Mouse (Mus musculus) brain, embryonic 18.5 days (tissue): Measurements from ENCODE around the gene Ubxn6.

Experiments
- DNase-seq: peaks from one replicate; pipeline ENCODE4 v3.0.0-alpha.2; 2012; ENCODE audit warnings: low read depth, low spot score

Gene Ubxn6

GRCm38 (mm10) chr17:56024931-56025330 lies 49.9 kb downstream of the Ubxn6 start:
- DNase-seq, result no peak

GRCm38 (mm10) chr17:56024476-56024875 lies 50.4 kb downstream of the Ubxn6 start:
- DNase-seq, result no peak

GRCm38 (mm10) chr17:56023386-56023785 lies 51.4 kb downstream of the Ubxn6 start:
- no peak for DNase-seq

- no peak for DNase-seq
Observed at GRCm38 (mm10) chr17:56022989-56023290, 51.9 kb downstream of the Ubxn6 start.

GRCm38 (mm10) chr17:56022131-56022988 lies 52.5 kb downstream of the Ubxn6 start:
- no peak for DNase-seq

DNA sequence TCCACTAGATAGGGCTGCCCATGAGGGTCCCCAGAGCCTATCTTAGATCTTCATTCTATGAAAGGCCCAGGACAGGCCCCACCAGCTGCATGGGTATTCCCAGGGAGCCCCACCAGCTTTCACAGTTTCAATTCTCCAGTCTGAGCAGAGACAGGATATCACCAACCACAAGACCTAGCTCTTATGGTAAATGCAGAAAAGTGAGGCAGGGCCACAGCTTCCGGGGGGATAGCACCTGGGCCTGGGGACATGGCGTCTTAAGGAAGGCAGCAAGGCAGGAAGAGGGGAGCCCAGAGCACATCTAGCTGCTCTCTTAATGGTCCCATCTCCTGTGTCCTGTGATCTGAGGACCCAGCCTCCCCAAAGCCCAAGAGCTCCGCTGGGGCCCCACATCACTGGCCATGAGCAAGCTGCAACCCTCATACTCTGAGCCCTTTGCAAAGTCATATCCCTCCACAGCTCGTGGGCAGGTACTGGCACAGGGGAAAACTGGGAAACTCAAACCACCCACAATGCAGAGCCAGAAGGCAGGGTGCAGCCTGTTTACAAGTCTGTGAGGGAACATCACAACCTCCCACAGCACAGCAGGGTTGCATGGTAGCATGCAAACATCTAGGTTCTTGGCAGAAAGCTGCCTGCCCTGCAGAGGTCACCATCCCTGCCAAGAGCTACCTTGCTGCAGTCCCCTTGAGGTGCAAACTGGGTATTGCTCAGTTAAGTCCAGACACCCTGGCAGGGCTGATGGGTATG lies 53.5 kb downstream of the Ubxn6 start:
- DNase-seq, result no peak

- no peak for DNase-seq
Observed at GRCm38 (mm10) chr17:56020400-56021084, 54.3 kb downstream of the Ubxn6 start.

DNA sequence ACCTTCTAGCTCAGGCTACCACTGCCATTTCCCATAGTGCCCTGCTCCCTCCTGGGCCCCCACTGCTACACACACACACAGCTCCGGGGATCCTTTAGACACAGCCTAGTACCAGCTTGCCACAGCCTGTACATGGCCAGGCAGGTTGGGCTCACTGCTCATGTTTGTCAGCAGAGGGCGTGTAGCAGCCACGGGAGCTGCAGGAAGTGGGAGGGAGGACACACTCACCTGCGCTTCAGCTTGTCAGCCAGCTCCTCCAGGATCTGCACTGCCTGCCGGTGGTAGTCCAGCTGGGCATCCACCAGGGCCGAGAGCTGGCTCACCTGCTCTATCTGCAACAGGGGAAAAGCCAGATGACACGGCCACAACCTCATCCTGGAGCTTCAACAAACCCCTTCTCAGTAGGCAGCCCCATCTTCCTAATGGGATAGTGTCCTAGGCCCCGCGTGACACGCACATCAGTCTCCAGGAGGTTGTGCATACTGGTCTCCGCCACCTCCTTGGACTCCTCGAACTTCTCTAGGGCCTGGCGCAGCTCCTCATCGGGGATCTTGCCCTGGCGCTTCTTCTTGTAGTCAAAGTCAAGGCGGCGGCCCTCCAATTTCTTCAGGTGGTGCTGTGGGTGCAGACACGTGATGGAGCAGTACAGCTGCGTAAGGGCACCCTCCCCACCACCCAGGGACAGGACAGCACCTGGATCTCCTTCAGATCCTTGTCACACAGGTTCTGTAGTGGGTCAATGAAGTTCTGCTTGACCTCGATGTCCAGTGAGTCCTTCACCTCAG lies 56.3 kb downstream of the Ubxn6 start:
- DNase-seq, result no peak

- no peak for DNase-seq
Observed at GRCm38 (mm10) chr17:56017848-56018247, 57.0 kb downstream of the Ubxn6 start.
